Mouse (Mus musculus) naive thymus-derived CD4-positive, alpha-beta T cell, adult 2 months (primary cell): Measurements from ENCODE around the gene Afdn.
A peak's percentile ranks its signal among the peaks of the same experiment; 100 is the strongest.

ENCODE experiments used
- DNase-seq: peaks from one replicate; pipeline ENCODE4 v3.0.0-alpha.2; 2011; ENCODE audit warnings: low read depth

Afdn gene

DNA sequence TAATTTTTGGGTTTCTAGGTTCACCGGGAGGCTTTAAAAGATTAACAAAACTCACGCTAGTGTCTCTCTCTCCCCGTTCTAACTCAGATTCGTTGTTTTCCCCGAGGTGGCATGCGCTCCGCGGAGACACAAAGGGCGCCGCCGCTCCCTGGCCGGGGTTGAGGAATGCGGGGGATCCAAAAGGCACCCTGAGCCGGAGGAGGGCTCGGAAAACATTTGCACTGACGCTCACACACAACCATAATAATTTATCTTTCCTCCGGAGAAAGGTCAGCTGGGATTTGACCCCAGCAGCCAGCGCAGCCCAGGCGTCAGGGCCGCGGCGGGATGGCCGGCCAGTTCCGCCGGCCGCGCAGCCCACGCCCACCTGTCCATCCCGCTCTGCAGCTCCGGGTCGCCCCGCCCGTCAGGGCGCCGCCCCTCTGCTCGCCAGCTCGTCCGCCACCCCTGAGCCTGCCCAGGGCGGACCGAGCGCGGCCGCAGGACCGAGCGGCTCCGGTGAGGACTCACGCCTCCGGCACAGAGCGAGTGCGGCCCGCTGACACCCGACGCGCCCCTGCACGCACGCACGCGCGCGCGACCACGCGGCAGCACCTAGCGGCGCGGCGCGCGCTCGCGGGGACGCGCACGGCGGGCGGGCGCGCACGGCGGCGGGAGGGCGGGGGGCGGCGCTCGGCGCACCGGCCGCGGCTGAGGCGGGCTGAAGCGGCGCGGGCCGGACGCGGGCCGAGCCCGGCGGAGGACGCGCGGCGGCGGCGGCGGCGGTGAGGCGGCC is at the start of gene Afdn:
Gene Afdn (plus strand): TSS at position 687 of the 775 bp plus-strand sequence.
- DNase-seq = peak; percentile 35

DNA sequence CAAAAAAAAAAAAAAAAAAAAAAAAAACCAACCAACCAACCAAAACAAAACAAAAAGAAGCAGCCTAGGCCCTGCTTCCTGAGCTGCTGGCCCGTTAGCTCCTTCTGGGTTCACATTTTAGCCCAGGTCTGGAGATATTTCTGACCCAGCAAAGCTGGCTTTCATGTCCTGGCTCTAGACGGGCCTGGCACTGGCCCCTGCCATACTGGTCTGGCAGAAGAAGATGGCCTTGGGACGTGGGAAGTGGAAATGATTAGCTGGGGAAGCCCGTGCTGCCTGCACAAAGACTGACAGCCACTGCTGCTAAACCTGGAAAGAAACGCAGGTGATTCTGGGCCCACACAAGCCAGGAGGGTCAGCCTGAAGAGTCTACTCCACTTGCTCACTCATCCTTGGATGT is 49.2 kb upstream of the Afdn start:
- no peak for DNase-seq

DNA sequence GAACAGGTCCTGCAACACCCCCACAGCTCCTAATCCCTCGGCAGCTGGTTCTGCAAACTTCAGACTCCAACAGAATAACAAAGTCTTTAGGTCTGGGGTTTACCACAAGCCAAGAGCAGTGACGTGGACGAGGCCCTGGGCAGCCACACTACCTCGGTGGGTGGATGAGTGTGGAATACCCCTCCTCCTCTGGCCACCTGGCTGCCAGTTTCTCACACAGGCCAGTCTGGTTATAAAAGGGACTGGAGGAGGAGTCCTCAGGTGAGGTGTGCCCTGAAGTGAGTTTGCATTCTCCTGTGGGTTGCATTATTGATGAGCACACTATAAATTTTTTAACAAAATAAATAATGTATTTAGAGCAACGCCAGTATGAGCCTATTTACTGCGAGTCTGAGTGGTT is 48.2 kb upstream of the Afdn start:
- DNase-seq = no peak

DNA sequence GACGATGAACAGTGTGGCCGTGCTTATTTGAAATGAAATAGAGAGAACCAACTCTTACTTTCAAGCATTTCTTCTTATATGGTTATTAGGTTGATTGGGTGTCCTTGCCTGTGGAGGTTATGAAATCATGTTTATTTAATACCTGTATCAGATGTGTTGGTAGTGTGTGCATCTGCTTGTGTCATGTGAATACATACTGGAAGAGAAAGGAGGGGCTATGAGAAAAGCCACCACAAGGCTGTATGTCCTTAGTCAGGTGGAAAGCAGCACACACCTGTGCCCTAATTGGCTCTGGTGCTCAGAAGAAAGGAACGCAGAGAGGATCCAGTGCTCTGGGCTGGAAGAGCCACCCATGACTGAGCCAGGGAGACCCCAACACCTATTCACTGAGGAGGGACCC is 47.8 kb upstream of the Afdn start:
- DNase-seq = no peak

DNA sequence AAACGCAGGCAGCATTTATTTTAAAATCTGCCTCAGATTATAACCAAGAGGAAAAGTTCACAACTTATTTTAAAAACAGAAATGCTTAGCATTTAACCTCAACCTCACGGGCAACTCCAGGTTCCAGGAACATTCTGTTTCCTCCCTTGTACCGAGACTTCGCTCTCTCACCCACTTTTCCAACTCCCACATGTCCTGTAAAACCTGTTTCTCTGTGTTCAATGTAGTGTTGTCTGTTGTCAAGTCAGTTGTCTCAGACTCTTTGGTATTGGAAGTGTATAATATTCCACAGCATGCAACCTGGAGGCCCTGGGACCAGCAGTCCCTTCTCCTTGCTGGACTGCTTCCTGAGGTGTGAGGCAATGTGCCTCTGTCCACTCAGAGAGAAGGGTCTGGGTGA is 46.2 kb upstream of the Afdn start:
- no peak for DNase-seq

DNA sequence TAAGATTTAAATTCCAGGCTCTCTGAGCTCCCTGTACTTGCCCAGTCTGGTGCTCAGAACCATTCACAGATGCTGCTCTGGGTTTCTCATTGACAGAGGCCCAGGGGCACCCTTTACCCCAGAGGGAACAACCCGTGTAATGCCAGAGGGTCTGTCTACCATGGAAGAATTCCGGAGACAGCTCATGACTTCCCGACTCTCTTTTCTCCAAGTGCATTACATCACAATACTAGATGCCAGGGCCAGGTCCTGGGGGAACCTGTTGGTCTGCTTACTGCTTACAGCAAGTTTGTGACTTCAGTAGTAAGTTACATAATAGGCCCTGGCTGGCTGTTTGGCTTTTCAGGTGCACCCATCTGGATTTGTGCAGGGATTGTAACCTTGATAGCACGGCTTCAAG is 45.7 kb upstream of the Afdn start:
- DNase-seq = no peak

DNA sequence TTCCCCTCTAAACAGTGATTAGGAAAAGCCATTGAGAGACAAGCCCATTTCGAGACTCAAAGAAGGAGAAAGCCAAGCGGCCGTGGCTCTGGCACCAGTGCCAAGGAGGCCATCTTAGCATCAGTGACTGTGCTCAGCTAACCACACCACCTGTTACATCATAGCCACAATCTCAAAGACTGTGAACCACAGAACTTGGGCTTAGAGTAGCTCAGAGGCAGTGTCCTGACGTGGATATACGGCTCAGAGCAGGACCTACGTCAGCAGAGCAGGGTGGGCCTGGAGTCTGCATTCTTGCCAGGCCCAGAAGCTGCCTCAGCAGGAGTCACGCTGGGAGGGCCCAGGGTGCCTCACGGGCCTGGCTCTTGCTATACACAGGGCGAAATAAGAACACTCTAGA is 44.8 kb upstream of the Afdn start:
- no peak for DNase-seq

DNA sequence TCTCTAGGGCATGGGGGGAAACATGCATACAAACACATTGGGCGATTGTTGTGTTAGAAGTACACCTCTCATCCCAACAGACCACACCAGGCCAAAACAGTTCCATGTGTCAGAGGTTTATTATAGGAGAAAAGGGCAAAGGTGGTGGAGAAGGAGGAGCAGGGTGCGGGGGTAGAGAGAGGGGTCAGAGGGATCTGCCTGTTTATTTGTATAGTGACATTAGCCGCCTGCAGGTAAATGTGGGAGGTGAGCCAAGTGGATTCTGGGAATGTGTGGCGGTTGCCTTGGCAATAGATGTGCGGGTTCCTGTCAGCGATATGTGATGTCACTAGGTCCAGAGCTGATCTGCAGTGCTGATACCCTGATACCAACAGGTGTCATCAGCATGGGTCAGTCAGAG is 44.0 kb upstream of the Afdn start:
- no peak for DNase-seq

DNA sequence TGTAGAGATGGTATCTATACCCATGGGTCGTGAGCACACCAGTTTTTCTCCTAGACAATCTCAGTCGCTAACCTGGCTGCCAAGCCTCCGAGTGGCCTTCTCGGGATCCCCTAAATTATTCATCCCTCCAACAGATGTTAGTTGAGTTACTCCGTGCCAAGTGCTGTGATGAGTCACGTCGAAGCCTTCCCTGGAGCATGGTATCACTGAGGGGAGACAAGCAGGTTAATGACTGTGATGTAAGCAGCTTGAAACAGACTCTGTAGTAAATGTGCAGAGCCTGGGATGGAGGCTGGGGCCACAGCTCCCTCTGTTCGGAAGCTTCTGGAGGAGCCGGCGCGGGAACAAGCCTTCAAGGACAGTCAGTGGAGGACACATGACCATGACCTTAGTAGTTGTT is 42.9 kb upstream of the Afdn start:
- no peak for DNase-seq

DNA sequence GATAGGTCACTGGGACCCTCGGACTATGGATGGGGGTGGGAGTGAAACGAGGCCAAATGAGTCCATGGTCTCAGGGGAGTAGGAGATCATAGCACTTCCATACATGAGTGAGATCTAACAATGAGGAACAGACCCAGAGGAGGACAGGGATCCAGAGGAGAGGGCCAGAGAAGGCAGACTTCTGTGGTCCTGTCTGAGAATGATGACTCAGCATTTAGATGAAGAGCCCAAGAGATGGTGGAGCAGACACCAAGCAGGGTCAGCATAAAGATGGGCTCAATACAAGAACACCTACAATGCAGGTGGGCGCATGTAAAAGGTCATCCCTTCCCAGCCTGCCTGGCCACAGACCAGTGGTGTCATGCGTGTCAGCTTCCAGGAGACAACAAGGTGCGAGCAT is 40.2 kb upstream of the Afdn start:
- no peak for DNase-seq

DNA sequence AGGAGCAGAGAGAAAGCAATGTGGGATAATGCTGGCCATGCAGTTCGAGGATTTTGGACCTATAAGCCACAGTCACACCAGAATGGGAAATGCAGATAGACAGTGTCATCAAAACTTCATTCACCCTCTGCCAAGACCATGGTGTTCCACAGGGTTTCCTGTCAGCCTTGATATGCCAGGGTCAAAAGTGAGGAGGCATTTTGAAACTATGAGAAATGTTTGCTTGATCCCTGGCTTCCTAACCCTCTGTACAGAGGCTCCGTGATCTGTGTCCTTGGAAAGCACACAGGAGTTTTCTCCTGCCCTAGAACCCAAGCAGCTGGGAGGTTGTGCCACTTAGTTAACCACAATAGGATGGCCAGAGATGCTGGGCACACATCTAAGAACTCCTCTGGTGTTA is 39.0 kb upstream of the Afdn start:
- DNase-seq = no peak

DNA sequence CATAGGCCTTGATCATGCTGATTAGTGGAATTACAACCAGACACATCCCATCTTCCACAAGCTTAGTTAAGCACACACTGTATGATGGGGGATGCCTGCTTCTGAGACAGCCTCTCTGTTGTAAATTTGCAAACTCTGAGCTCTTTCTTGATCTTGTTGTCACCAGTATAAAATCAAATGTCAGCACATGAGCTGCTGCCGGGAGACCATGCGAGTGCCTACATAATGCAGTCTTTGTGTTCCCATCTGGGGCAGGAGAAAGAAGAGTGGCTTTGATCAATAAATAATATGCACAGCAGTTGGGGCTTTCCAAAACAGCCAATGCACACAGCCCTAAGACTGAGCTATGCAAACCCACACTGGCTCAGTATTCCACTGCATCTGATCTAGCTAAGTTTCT is 37.9 kb upstream of the Afdn start:
- no peak for DNase-seq

DNA sequence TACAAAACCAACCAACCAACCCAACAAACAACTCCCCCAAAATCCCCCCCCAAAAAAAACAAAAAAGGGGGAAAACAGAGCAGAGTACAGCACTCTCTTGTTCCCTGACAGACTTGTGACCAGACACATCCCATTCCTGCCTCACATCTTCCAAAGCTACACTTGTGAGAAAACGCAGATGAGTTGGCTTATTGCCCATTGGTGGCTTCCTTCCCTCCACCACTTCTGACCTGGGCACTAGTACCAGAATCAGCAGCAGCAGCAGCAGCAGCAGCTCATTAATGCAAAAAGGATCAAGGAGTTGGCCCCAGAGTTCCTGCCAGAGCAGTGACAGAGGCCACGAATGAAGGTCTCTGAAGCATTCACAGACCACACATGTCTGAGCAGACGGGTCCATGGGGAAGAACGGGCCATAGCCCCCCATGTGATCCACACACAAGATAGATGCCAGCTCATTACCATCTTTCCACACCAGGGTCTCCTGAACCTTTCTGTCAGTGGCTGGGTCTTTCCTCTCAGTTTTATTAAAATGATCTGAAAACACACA is 35.3 kb upstream of the Afdn start:
- DNase-seq = no peak

DNA sequence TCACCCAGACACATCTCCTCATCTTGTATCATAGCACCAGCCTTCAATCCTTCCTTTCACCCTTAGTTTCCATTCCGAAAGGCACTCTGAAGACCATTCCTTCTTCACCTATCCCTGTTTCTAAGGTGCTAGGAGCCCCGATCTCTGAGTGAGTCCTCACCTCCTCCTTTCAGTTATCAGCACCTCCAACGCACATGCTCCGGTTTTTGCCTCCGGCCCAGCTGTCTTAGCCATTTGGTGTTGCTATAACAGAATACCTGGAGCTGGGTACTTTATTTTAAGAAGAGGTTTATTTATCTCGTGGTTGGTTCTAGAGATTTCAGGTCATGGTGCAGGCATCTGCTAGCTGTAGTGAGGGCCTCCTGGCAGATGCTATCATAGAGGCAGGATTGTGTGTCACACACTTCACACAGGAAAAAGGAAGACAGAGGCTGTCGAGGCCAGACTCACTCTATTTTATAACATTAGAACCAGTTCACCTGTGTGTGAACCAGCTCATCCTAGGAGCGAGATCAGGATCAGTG is 33.4 kb upstream of the Afdn start:
- DNase-seq = no peak

DNA sequence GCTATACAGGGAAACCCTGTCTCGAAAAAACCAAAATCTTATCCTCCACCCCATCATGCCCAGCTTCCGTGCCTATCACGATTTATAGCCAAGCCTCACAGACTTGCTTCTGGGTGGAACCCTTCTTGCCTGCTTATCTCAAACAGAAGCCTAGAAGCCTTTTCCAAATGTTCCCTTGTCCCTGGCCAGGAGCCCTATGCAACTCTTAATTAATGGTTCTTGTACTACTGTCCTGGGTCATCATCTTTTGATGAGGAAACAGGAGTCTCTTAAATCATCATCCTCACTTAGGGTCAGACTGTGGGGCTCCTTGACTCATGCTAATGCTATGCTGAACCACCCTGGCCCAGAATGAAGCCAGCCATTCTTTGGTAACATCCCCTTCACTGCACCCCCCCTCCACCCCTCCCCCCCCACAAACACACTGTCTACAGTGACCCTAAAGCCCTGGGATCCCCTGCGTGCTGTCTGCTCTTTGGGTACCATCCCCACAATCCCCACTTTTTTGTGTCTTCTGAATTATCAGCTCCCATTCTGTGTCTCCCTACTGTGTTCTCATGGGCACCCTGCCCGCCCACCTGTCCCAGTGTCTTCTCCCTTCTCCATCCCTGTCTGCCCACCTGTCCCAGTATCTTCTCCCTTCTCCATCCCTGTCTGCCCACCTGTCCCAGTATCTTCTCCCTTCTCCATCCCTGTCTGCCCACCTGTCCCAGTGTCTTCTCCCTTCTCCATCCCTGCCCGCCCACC is 29.2 kb upstream of the Afdn start:
- no peak for DNase-seq

DNA sequence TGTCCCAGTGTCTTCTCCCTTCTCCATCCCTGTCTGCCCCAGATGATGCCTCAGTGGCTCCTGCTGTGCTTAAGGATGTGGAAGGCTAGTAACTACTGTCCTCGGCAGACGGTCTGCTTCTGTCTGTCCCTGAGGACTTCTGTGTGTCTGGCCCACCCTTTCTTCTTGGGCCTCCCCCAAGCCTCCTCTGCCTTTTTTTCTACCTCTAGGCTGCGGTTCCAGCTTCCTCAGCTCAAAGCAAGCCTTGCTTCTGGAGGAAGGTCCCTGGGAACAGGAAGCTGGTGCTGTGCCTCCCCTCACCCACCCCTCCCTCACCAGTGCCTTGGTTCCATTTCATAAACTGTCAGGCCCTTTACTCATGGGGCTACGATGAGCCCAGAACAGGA is 28.6 kb upstream of the Afdn start:
- DNase-seq = no peak

DNA sequence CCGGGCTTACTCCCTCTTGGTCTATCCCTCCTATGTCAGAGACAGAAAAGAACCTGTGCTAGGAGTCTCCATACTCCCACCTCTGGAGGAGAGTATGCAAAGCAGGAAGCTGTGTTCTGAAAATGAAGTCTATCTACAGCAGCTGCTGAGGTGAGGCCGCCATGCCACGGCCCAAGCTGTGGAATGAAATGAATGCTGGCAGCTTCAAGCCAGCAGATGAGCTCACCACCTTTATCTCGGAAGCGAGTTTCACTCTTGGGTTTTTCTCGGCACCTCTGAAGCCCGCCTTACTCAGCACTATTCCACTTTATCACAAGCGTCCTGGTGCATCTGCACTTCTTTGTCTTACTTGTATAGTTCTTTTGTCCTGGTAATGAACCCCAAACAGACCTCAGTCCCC is 27.7 kb upstream of the Afdn start:
- no peak for DNase-seq

DNA sequence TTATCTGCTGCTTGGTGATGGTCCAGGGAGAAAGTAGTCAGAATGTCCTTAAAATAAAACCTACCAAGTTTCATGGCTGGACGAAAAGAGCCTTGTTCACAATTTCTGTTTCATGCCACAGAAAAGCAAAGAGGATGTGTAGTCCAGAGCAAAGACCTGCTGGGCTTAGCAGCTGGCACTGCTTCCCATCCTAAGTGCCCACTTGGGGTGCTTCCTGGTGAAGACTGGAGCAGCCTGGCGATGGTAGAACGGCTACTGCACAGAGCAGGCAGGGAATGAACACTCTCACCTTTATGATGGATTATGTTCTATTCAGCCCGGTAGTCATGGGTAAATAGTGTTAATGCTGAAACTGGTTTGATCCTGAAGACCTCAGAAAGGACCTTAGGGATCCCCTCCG is 26.4 kb upstream of the Afdn start:
- no peak for DNase-seq

DNA sequence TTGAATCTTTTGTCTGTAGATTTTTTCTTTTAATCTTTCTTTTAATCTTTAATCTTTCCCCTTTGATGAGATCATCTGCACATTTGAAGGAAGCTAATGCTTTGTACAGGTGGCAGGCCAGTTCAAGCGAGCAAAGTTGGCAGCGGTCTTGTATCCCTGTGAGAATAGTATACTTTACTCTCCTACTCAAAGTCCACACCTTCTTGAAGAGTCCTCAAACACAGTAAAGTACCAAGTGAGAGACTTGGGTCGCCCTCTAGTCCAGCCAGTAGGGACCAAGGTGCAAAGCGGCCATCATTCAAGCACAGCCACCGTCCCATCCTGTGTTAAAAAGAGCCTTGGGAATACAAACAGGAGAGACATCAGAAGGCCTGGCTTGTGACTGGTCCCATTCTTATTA is 25.3 kb upstream of the Afdn start:
- DNase-seq = no peak

DNA sequence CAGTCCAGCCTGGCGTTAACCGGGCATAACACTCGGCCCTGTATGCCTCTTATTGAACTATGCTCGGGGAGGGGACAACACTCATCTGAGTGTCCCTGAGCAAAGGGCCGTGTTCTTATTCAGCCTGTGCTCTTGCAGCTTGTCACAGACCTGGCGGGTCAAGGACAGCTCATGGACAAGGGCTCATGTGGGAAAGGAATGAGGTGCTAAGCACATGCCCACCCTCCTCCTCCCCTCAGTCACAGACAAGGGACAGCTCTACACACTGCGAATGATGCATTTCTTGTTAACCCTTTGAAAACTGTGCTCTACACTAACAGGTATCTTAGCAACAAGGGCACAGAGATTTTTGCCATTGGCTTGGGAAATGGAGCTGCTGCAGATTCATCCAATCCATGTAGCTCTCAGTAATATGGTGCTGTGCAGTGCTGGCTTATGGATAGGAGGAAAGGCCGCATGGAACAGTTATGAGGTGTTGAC is 24.5 kb upstream of the Afdn start:
- DNase-seq = no peak

DNA sequence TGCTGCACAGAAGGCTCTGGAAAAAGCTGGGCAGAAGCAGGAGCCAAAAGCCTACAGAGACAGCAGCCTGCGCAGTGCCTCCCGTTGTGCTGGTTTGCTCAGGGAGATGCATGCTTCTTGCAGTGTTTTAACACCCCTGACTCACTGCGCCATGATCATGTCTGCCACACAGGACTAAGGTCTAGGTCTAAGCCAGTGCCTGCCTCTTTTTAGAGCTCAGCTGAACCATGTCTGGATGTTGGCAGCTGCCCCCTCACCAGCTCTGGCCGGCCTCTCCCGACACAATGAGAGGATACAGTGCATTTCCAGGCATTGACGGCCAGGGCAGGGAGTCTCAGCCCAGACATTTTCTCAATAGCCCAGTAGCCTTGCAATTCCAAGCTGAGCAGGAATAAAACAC is 23.0 kb upstream of the Afdn start:
- DNase-seq = no peak

DNA sequence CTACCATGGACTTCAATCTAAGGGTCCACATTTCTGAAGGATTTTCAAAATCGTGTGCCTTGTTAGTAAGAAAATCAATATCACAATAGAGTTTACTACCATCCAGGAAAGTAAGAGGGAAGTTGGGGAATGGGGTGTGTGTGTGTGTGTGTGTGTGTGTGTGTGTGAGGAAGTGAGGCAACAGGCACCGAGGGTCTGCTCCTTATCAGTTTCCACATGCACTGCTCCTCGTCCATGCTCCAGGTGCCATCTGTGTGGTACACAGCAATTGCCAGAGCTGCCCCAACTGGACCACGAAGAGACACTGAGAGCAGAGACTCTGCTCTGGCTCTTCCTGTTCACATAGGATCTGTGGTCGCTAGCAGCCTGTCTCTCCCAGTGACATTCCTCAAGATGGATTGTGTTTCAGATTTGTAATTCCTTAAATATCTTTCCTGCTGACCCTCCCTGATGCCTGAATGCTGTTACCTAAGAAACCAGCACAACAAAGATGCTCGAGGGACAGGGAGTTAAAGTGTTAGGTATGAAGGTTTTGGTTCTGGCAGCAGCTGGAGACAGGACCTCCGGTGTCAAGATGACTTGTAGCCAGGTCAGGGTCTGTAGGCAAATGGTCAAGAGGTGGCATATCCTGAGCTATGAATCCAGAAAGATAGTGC is 22.1 kb upstream of the Afdn start:
- no peak for DNase-seq

DNA sequence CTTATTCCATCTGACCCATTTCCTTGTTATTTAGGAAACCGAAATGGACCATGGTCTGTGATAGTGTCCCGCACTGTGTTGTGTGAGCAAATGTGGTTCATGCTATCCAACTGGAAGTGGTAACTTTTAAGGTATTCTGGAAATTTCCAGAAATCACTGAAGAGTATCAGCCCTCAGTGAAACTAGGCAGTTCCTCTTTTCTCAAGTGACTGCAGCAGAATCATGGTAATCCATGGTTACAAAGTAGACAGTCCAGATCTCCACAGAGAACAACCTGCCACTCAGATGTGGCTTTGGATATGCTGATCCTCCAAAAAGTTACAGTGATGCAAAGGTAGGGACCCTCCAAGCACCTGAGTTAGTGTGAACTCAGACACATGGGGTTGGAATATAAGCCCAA is 21.4 kb upstream of the Afdn start:
- DNase-seq = no peak
